Mouse (Mus musculus) naive thymus-derived CD4-positive, alpha-beta T cell, adult 2 months (primary cell): Measurements from ENCODE around the gene Sptlc3.

Source experiments
- DNase-seq: peaks from one replicate; pipeline ENCODE4 v3.0.0-alpha.2; 2011; ENCODE audit warnings: low read depth

Gene Sptlc3

GRCm38 (mm10) chr2:139637861-139638260 is 144.1 kb downstream of the Sptlc3 start:
- DNase-seq = no peak

- no peak for DNase-seq
Measured at GRCm38 (mm10) chr2:139641757-139642385, 148.2 kb downstream of the Sptlc3 start.

- DNase-seq = no peak
Measured at GRCm38 (mm10) chr2:139649518-139649917, 155.8 kb downstream of the Sptlc3 start.

- no peak for DNase-seq
Measured at GRCm38 (mm10) chr2:139656750-139657149, 163.0 kb downstream of the Sptlc3 start.

- no peak for DNase-seq
Measured at GRCm38 (mm10) chr2:139671838-139672237, 178.1 kb downstream of the Sptlc3 start.

GRCm38 (mm10) chr2:139672371-139672770 is 178.7 kb downstream of the Sptlc3 start:
- DNase-seq = no peak

GRCm38 (mm10) chr2:139677065-139677762 is 183.5 kb downstream of the Sptlc3 start:
- DNase-seq = no peak

- no peak for DNase-seq
Measured at GRCm38 (mm10) chr2:139677809-139678274, 184.1 kb downstream of the Sptlc3 start, which contains the start of gene Ism1. Gene Ism1 (plus strand): TSS chr2:139678178.

GRCm38 (mm10) chr2:139678275-139679140 is 184.8 kb downstream of the Sptlc3 start:
- DNase-seq = peak; percentile 5

GRCm38 (mm10) chr2:139682540-139682939 is 188.8 kb downstream of the Sptlc3 start:
- no peak for DNase-seq
